Mouse (Mus musculus) 3T3-L1 (cell line): ENCODE measurements around the gene Tfdp2.
A peak's percentile ranks its signal among the peaks of the same experiment; 100 is the strongest.

Source experiments
- DNase-seq: peaks from one replicate; pipeline ENCODE4 v3.0.0-alpha.2; 2015; ENCODE audit warnings: low read depth, low spot score

Tfdp2 gene

DNA sequence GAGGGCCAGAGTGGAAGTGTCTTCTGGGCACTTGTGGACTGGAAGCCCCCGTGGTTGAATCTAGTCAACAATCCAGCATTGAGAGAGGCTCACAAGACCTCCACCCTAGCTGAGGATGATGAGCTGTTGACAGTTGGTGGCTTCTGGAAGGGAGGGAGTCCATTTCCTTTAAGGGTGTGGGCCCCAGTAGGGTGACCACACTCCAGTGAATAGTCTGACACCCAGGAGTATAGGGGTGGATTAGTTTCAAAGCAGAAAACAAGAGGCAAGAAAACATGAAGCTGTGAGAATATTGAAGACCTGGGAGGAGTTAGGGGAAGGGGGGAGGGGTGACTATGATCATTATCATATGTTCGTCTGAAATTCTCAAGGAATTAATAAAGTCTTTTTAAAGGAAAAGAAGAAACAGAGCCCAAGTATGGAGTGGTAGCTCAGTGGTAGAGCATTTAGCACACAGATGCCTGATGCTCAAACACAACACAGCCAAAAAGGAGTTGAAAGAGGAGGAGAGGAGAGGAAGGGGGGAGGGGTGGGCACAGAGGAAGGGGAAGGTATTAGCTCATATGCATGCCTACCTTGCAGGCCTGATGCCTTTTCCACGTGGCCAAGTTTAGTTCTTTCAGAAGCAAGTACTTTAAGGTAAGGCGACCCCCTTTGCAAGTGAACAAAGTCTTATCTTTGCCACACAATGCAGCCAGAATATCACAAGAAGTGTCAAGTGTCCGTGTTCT, 173.7 kb downstream of the Tfdp2 start:
- no peak for DNase-seq

DNA sequence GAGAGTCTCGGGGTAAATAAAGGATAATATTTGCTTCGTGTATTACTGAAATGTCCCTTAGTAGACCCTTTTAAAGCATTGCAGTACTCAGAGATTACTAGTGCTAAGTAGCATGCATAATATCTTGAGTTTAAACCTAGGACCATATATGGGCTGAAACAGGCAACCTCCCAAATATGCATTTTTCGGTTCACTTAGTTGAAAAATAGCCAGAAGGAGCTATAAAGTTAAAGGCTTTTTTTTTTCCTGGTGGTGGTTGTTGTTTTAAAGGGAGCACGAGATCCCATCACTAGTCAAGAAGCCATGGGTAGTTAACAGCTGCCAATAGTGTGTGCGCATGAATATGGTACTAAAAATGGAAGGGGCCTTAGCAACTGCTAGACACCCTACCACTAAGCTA, 175.0 kb downstream of the Tfdp2 start:
- peak; percentile 46 for DNase-seq
